Mouse (Mus musculus): ENCODE data around the gene Faah. TPM values are rescaled to one million over a fixed set of nuclear protein-coding genes. Genes with fewer than 3 reads are reported as not detected.
A peak's percentile ranks its signal among the peaks of the same experiment; 100 is the strongest.

Gene Faah
- 0.83 and 1.2 TPM in 2 replicates for total RNA-seq (2015)
- total RNA-seq (2017): 0.58 and 1.7 TPM in 2 replicates

GRCm38 (mm10) chr4:116017902-116018746 lies at the start of gene Faah:
TSS of gene Faah (minus strand) at chr4:116017926.
- ATAC-seq (replicated peaks; ENCODE audit: poor library complexity): 0 out of 2 replicates have a peak, but pooled peaks have one; percentile 7

DNA sequence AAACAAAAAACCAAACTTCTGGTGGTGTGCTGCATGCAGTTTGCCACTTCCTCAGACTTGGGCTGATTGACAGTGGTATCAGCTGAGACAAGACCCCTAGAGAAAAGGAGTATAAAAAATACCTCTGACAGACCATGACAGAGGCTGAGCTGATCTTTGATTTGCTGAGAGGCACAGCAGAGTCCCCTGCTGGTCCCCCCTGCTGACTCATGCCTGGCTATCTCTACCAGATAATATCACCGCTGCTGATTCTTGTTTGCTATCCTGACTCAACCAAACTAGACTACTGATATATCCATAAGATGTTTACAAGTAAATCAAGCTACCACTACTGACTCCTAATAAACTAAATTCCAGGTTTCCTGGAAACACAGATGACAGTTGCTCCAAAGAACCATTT lies 46.1 kb upstream of the Faah start:
- ATAC-seq (replicated peaks; ENCODE audit: poor library complexity): peak; percentile 48

- ATAC-seq (replicated peaks; ENCODE audit: poor library complexity): no peak
These were observed 41.4 kb upstream of the Faah start for GRCm38 (mm10) chr4:116059012-116059726.

DNA sequence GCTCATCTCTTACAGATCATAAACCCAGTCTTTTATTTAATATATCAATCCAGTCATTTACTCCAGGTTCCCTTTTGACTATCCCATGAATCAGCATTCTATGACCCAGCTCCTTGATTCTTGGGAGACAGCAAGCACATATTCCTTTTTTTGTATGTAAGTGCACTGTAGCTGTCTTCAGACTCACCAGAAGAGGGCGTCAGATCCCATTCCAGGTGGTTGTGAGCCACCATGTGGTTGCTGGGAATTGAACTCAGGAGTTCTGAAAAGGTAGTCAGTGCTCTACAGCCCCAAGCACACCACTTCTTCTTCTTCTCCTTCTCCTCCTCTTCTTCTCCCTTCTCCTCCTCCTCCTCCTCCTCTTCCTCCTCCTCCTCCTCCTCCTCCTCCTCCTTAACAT lies 39.8 kb upstream of the Faah start:
- no peak for ATAC-seq (replicated peaks; ENCODE audit: poor library complexity)

- peak; percentile 91 for ATAC-seq (replicated peaks; ENCODE audit: poor library complexity)
These were observed 35.8 kb upstream of the Faah start, which contains the start of gene Nsun4 for GRCm38 (mm10) chr4:116053399-116053961. TSS of gene Nsun4 (minus strand) at chr4:116053876.

DNA sequence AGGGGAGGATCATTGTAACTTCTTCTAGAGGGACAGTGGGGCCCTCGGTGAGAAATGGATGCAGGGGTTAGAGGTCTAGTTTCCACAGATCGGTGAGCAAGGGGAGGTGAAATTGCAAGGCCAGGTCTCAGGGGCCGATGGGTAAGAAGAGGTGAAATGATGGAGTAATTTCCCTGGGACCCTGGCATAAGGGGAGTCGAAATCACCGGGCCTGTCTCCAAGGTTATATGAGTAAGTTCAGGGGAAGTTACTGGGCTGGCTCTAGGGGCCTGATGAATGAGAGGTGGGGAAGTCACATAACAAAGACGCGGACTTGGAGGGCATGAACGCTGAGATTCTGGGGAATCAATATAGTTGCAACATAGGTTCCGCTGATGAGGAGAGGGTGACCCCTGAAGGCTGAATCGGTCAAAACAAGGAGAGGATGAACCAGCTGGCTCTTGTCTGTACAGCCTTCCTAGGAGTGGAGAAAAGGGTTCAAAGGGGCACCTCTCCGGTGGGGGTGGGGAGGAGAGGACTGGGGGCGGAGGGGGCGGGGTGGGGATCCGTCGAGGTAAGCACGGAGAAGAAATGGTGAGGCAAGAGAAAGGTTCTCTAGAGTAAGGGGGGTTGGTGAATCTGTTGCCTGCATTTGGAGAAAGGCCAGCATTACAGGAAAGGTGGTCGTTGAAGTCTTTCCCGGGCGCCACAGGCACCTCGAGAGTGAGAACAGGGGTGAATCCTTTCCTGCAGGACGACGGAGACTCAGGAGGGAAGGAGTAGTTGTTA lies 35.0 kb upstream of the Faah start:
- ATAC-seq (replicated peaks; ENCODE audit: poor library complexity): peak; percentile 41

DNA sequence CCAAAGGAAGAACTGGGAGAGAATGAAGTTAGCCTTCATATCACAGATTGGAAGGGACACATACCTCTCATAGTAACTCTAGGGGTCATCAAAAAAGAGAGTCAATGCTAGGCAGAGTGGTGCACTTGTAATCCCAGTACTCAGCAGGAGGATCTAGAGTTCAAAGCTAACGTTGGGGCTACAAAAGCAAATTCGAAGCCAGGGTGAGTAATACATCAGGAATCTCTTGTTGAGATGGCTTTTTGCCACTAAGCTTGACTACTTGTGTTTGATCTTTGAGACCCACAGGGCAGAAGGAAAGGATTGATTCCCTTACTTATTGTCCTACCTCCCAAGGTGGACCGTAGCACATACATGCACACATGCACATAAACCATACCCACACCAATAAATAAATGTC lies 31.5 kb upstream of the Faah start:
- no peak for ATAC-seq (replicated peaks; ENCODE audit: poor library complexity)

- no peak for ATAC-seq (replicated peaks; ENCODE audit: poor library complexity)
These were observed 30.6 kb upstream of the Faah start for GRCm38 (mm10) chr4:116048130-116048920.

- ATAC-seq (replicated peaks; ENCODE audit: poor library complexity): no peak
These were observed 30.0 kb upstream of the Faah start for GRCm38 (mm10) chr4:116047681-116048080.

DNA sequence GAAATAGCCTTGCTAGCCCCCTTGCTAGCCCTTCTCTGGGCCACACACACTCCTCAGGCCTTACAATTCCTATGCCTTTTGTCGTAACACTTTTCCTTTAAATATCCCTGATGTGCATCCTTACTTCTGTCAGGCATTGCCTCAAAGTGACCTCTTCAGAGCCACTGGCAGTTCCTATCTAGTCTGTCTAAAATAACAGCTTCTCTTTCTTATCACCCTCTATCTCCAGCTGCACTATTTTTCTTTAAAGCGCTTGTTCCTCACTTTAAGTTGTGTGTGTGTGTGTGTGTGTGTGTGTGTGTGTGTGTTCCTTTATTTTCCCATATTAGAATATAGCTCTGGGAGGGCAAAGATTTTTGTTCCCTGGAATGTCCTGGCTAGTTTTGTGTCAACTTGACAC lies 28.9 kb upstream of the Faah start:
- no peak for ATAC-seq (replicated peaks; ENCODE audit: poor library complexity)

DNA sequence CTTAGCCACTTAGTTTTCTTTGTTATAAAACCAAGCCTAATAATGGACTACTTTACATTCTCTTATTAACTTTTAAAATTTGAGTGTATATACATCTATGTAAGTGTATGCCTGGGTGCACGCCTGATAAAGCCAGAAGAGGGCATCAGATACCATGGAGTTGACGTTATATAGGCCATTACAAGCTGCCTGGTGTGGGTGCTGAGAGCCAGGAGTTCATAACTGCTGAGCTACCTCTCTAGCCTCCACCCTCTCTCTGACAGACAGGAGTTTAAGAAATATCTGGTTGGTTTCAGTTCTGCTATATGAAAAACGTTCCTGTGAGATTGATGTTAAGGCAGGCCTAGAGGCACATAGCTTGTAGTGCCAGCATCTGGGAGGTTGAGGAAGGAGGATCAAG lies 24.5 kb upstream of the Faah start:
- ATAC-seq (replicated peaks; ENCODE audit: poor library complexity): peak; percentile 94

DNA sequence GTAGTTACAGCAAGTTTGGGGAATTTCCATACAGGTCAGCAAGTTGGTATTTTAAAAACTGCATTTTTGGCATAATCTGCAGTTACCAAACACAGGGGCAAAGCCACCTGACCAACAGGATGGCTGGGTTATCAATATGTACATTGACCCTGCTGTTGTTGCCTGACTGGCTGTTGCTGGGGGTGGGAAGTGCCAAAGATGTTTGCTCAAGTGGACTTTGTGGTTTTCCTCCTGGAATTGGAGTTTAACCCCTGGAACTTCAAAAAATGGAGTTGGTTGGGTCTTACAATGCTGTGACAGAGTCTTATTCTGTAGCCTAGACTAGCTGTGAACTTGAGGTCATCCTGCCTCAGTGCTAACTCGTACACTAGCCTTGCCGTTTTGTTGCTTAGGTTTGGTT lies 22.7 kb upstream of the Faah start:
- ATAC-seq (replicated peaks; ENCODE audit: poor library complexity): no peak

DNA sequence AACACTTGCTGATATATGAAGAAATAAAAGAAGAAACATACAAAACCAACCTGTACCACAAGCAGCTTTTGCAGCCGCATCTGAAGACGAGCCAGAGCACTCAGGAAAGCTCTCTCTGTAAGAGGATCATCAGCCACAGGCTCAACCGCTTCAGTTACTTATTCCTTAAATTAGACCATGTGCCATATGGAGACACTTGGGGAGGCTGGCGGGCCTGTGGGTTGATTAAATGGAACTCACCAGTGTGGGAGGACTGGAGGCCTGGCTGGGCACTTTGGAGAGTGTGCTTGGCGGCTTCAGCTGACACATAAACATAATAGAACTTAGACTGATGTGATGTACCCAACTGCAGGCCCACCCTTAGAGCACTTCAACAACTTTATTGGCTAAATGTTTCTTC lies 15.6 kb upstream of the Faah start:
- no peak for ATAC-seq (replicated peaks; ENCODE audit: poor library complexity)

DNA sequence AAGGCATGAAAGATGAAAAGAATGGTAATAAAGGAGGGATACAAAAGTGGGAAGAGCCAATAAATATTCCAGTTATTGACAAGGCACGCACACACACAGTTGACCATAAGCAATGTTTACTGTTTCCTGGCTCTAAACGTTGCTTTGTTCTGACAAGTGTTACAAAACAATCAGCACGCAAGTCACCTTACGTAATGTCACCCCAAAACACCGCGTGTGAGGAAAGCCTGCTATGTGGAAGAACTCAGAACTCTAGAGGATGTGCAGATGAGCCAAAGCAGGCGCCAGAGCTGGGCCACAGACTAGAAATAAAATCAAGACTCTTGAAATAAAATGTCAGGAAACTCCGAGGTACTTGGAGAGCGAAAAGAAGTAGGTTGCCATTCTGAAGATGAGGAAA lies 15.2 kb upstream of the Faah start:
- ATAC-seq (replicated peaks; ENCODE audit: poor library complexity): peak; percentile 39; the same call in 1 of the 2 replicates

DNA sequence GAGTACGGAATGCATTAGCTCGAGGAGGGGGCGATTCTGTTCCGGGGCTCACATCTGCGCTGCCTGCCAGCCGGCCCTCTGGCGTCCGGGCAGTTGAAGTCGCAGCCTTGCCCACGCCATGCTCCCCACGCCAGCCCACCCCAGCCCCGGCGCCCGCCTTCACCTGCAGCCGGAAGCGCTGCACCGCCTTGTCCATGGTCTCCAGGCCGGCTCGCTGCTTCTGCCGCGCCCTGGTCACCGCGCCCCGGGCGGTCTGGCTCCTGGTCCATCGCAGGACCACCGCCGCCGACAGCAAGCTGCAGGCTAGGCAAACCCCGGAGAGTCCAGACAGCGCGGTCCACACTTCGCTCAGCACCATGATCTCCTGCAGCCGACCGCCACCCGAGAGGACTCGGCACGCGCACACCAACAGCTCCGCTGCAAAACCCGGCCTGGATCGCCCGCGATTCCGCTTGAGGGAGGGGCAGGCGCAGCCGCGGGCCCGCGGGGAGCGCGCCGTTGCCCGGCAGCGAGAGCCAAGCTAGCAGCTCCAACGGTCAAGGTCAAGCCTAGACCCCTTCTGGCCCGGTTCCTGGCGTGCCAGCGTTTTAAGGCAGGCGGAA lies 325 bp downstream of the Faah start:
- ATAC-seq (replicated peaks; ENCODE audit: poor library complexity): peak; percentile 89

DNA sequence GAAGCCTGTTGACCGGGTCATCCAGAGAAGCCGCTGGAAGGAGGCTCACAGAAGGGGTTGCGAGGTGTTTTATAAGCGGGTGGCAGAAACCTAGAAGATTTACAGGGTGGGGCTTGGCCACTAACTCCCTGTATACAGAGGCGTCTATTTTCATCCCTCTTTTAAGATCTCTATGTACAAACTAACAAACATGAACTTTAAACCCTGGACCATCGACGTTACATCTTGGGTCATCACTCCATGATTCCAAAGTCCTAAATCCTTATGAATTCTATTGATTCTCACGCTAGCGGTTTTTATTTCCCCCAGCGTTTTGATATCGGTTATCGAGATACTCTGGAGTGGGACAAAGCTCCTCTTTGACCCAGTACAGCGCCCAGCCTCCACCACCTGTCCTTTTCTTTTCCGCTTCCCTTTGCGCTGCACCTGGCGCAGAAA lies 845 bp downstream of the Faah start:
- ATAC-seq (replicated peaks; ENCODE audit: poor library complexity): 0 out of 2 replicates have a peak, but pooled peaks have one; percentile 4

GRCm38 (mm10) chr4:116016396-116016795 lies 1.3 kb downstream of the Faah start:
- ATAC-seq (replicated peaks; ENCODE audit: poor library complexity): no peak

- ATAC-seq (replicated peaks; ENCODE audit: poor library complexity): no peak
These were observed 1.7 kb downstream of the Faah start for GRCm38 (mm10) chr4:116015996-116016395.

- no peak for ATAC-seq (replicated peaks; ENCODE audit: poor library complexity)
These were observed 2.2 kb downstream of the Faah start for GRCm38 (mm10) chr4:116015502-116015901.

GRCm38 (mm10) chr4:116010186-116010585 lies 7.5 kb downstream of the Faah start:
- ATAC-seq (replicated peaks; ENCODE audit: poor library complexity): no peak

All from megakaryocyte progenitor cell, adult 5-6 weeks (primary cell).